Mouse (Mus musculus): ENCODE measurements around the gene Zfp747.

DNA sequence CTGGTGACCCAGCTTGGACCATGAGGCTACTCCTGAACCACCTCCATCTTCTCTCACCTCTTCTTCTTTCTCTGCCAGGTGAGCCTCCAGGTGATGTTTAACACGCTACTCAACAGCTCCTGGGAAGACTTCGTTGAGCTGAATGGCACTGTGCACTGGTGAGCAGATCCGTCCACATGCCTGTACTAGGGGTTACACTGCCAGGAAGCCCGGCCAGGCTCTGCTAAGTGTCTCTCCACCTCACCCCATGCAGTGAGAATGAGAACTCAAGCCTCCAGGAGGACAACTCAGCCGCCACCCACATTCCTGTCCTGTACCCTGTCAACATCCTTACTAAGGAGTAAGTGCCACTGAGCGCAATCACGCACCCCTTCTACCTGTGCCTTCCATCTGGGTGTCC lies 50.9 kb downstream of the Zfp747 start:
- TF ChIP-seq CTCF (IDR thresholded peaks at IDR 0.05; ENCODE audit: extremely low read depth, insufficient read depth, low read length) (no peak), POLR2A (IDR thresholded peaks at IDR 0.05; ENCODE audit: extremely low read depth, insufficient read depth, low read length) (no peak)

All from cortical plate, adult 2 months (tissue).